Mouse (Mus musculus): Measurements from ENCODE around the gene Gna15.

Gna15 gene

GRCm38 (mm10) chr10:81466066-81466465, 58.0 kb downstream of the Gna15 start:
- DNase-seq = no peak

- no peak for DNase-seq
Observed at GRCm38 (mm10) chr10:81465265-81465645, 58.8 kb downstream of the Gna15 start.

- DNase-seq = no peak
Observed at GRCm38 (mm10) chr10:81464405-81465264, 59.4 kb downstream of the Gna15 start.

- DNase-seq = no peak
Observed at GRCm38 (mm10) chr10:81463531-81463930, 60.5 kb downstream of the Gna15 start.

- no peak for DNase-seq
Observed at GRCm38 (mm10) chr10:81462917-81463316, 61.1 kb downstream of the Gna15 start.

GRCm38 (mm10) chr10:81462415-81462804, 61.6 kb downstream of the Gna15 start:
- no peak for DNase-seq

- no peak for DNase-seq
Observed at GRCm38 (mm10) chr10:81461673-81462414, 62.2 kb downstream of the Gna15 start.

GRCm38 (mm10) chr10:81460951-81461350, 63.1 kb downstream of the Gna15 start:
- DNase-seq = no peak

- no peak for DNase-seq
Observed at GRCm38 (mm10) chr10:81460471-81460870, 63.6 kb downstream of the Gna15 start.

- DNase-seq = no peak
Observed at GRCm38 (mm10) chr10:81459399-81459798, 64.6 kb downstream of the Gna15 start.

- DNase-seq = no peak
Observed at GRCm38 (mm10) chr10:81458267-81458666, 65.8 kb downstream of the Gna15 start.

- no peak for DNase-seq
Observed at GRCm38 (mm10) chr10:81457624-81458023, 66.4 kb downstream of the Gna15 start.

- no peak for DNase-seq
Observed at GRCm38 (mm10) chr10:81456983-81457563, 67.0 kb downstream of the Gna15 start.

GRCm38 (mm10) chr10:81455181-81455895, 68.7 kb downstream of the Gna15 start, which contains the start of gene Nfic:
TSS of gene Nfic (minus strand) at chr10:81455635.
- no peak for DNase-seq

GRCm38 (mm10) chr10:81454106-81454505, 69.9 kb downstream of the Gna15 start:
- no peak for DNase-seq

GRCm38 (mm10) chr10:81452947-81453288, 71.1 kb downstream of the Gna15 start:
- DNase-seq = no peak

Measured in thymus, postnatal 36 days (tissue).